Mouse (Mus musculus) forebrain, embryonic 16.5 days (tissue): ENCODE data around the gene Tnfrsf22. TPM values are rescaled to one million over a fixed set of nuclear protein-coding genes. Genes with fewer than 3 reads are reported as not detected.
"Not testable (repeated sequence)": the region's sequence is repeated elsewhere in the genome, so short reads cannot be mapped to it uniquely, and the experiment has no call there.

Source experiments
- ATAC-seq: fragments of 200-750 bp; cut with Nextera tagmentation; 2 replicates; pipeline ENCODE4 v1.8.0; 2017; ENCODE audit warnings: mild to moderate bottlenecking, moderate library complexity
- H3K27ac ChIP-seq: fragments of 300-500 bp; sonication (generic); 2 replicates; pipeline ENCODE4 v1.5.1; 2014; ENCODE audit warnings: low read length, control low read depth
- H3K27me3 ChIP-seq: fragments of 300-500 bp; sonication (generic); replicated peaks from 2 replicates; pipeline ENCODE4 v1.6.1; 2014; ENCODE audit warnings: low read length; ENCODE audit not compliant: control insufficient read depth, insufficient read depth
- H3K36me3 ChIP-seq: fragments of 300-500 bp; sonication (generic); 2 replicates; pipeline ENCODE4 v1.6.1; 2014; ENCODE audit not compliant: control insufficient read depth, insufficient read depth
- H3K4me1 ChIP-seq: fragments of 300-500 bp; sonication (generic); replicated peaks from 2 replicates; pipeline ENCODE4 v1.6.1; 2014; ENCODE audit warnings: low read length; ENCODE audit not compliant: control insufficient read depth, insufficient read depth
- H3K4me2 ChIP-seq: fragments of 300-500 bp; sonication (generic); 2 replicates; pipeline ENCODE4 v1.6.1; 2014; ENCODE audit warnings: mild to moderate bottlenecking, low read length, control low read depth
- H3K4me3 ChIP-seq: fragments of 300-500 bp; sonication (generic); replicated peaks from 2 replicates; pipeline ENCODE4 v1.5.1; 2014; ENCODE audit warnings: mild to moderate bottlenecking, low read length, control low read depth
- H3K9ac ChIP-seq: fragments of 300-500 bp; sonication (generic); replicated peaks from 2 replicates; pipeline ENCODE4 v1.6.1; 2014; ENCODE audit warnings: low read depth, low read length, control low read depth
- H3K9me3 ChIP-seq: fragments of 300-500 bp; sonication (generic); 2 replicates; pipeline ENCODE4 v1.6.1; 2016; ENCODE audit warnings: low read length; ENCODE audit not compliant: control insufficient read depth
- WGBS: fragments of 180-500 bp; shearing (Covaris S2); extraction: QIAGEN DNeasy Blood & Tissue Kit; methylation state at CpG from one replicate; pipeline ENCODE4 v1.1.7; 2014; 5-methylcytosine and 5-hydroxymethylcytosine counted together
- polyA plus RNA-seq: library from polyadenylated mRNA; unstranded; fragments of >200 nt; fragmentation: Nextera tagmentation; extraction: Ambion mirVana; gene quantifications from 2 replicates; pipeline ENCODE4 v1.2.1, GENCODE M21; 2015

Gene Tnfrsf22
- 3.9 and 4.0 TPM in 2 replicates for polyA plus RNA-seq

- no peaks in the 10 kb centered on the region for H3K36me3 ChIP-seq
Measured at GRCm38 (mm10) chr7:143649034-143649768, at the start of gene Tnfrsf22. Gene Tnfrsf22 (minus strand): TSS chr7:143649661.

GRCm38 (mm10) chr7:143696140-143696539, 46.7 kb upstream of the Tnfrsf22 start:
- Histone ChIP-seq H3K4me3 (no peak overlapping the region), H3K27me3 (no peaks in the 10 kb centered on the region), H3K4me1 (no peaks in the 10 kb centered on the region), H3K36me3 (peaks cover 8% of the 10 kb centered on the region), H3K9me3 (no peaks in the 10 kb centered on the region), H3K4me2 (no peak overlapping the region), H3K9ac (no peak overlapping the region), H3K27ac (no peak overlapping the region)
- 65% methylated on average over 2 of the region's 2 CpGs for WGBS
- ATAC-seq: no peak

More at GRCm38 (mm10) chr7:143649034-143649768, at the start of gene Tnfrsf22:
- no peak within 1 kb of the TSS for H3K27ac ChIP-seq
- peak within 1 kb of the TSS; percentile 81 for H3K4me3 ChIP-seq
- 1% methylated on average over 39 of the region's 39 CpGs for WGBS
- ATAC-seq: peak; percentile 100
- H3K27me3 ChIP-seq: no peaks in the 10 kb centered on the region
- peaks cover 2% of the 10 kb centered on the region; the same call in 1 of the 2 replicates for H3K4me1 ChIP-seq
- H3K9ac ChIP-seq: peak within 1 kb of the TSS; percentile 73
- H3K9me3 ChIP-seq: no peaks in the 10 kb centered on the region
- peak within 1 kb of the TSS; percentile 91 for H3K4me2 ChIP-seq

GRCm38 (mm10) chr7:143694550-143694949, 45.1 kb upstream of the Tnfrsf22 start:
- H3K4me1 ChIP-seq: no peaks in the 10 kb centered on the region
- H3K36me3 ChIP-seq: peaks cover 12% of the 10 kb centered on the region
- no peak overlapping the region for H3K4me2 ChIP-seq
- H3K27ac ChIP-seq: no peak overlapping the region
- no peak overlapping the region for H3K4me3 ChIP-seq
- ATAC-seq: no peak
- no peaks in the 10 kb centered on the region for H3K9me3 ChIP-seq
- H3K27me3 ChIP-seq: no peaks in the 10 kb centered on the region
- WGBS: 93% methylated on average over 7 of the region's 7 CpGs
- no peak overlapping the region for H3K9ac ChIP-seq

GRCm38 (mm10) chr7:143692746-143693510, 43.5 kb upstream of the Tnfrsf22 start:
- Histone ChIP-seq H3K36me3 (peaks cover 15% of the 10 kb centered on the region), H3K27me3 (no peaks in the 10 kb centered on the region), H3K9ac (no peak overlapping the region), H3K4me2 (no peak overlapping the region), H3K4me3 (no peak overlapping the region), H3K27ac (no peak overlapping the region), H3K9me3 (no peaks in the 10 kb centered on the region), H3K4me1 (no peaks in the 10 kb centered on the region)
- 87% methylated on average over 12 of the region's 12 CpGs for whole genome bisulfite sequencing
- no peak for ATAC-seq

GRCm38 (mm10) chr7:143691909-143692308, 42.4 kb upstream of the Tnfrsf22 start:
- H3K9ac ChIP-seq: no peak overlapping the region
- no peaks in the 10 kb centered on the region; the same call in 1 of the 2 replicates for H3K27me3 ChIP-seq
- H3K4me1 ChIP-seq: no peaks in the 10 kb centered on the region
- 92% methylated on average over 4 of the region's 4 CpGs for WGBS
- H3K27ac ChIP-seq: no peak overlapping the region
- no peak overlapping the region for H3K4me2 ChIP-seq
- no peaks in the 10 kb centered on the region for H3K9me3 ChIP-seq
- no peak for ATAC-seq
- H3K4me3 ChIP-seq: no peak overlapping the region
- H3K36me3 ChIP-seq: peaks cover 15% of the 10 kb centered on the region

- Histone ChIP-seq H3K4me3 (no peak overlapping the region), H3K9me3 (no peaks in the 10 kb centered on the region), H3K9ac (no peak overlapping the region), H3K36me3 (peaks cover 15% of the 10 kb centered on the region), H3K4me1 (no peaks in the 10 kb centered on the region), H3K4me2 (no peak overlapping the region), H3K27ac (no peak overlapping the region), H3K27me3 (no peaks in the 10 kb centered on the region; the same call in 1 of the 2 replicates)
- no peak for ATAC-seq
- 88% methylated on average over 5 of the region's 5 CpGs for WGBS
Measured at GRCm38 (mm10) chr7:143691181-143691580, 41.7 kb upstream of the Tnfrsf22 start.

- 73% methylated on average over 4 of the region's 4 CpGs for WGBS
- Histone ChIP-seq H3K4me2 (no peak overlapping the region), H3K27ac (no peak overlapping the region)
Measured at GRCm38 (mm10) chr7:143689946-143690345, 40.5 kb upstream of the Tnfrsf22 start.

GRCm38 (mm10) chr7:143689481-143689880, 40.0 kb upstream of the Tnfrsf22 start:
- ATAC-seq: no peak
- peaks cover 3% of the 10 kb centered on the region; the same call in 1 of the 2 replicates for H3K27me3 ChIP-seq
- 77% methylated on average over 7 of the region's 7 CpGs for WGBS

More at GRCm38 (mm10) chr7:143689946-143690345, 40.5 kb upstream of the Tnfrsf22 start:
- H3K4me1 ChIP-seq: peaks cover 7% of the 10 kb centered on the region
- no peak overlapping the region for H3K4me3 ChIP-seq
- H3K27me3 ChIP-seq: peaks cover 3% of the 10 kb centered on the region; the same call in 1 of the 2 replicates
- H3K36me3 ChIP-seq: peaks cover 15% of the 10 kb centered on the region
- H3K9ac ChIP-seq: no peak overlapping the region
- no peak for ATAC-seq
- H3K9me3 ChIP-seq: no peaks in the 10 kb centered on the region

GRCm38 (mm10) chr7:143686676-143687075, 37.2 kb upstream of the Tnfrsf22 start:
- not testable (repeated sequence) for ATAC-seq, H3K4me2 ChIP-seq, H3K27me3 ChIP-seq, H3K4me3 ChIP-seq, H3K9me3 ChIP-seq, H3K9ac ChIP-seq, H3K4me1 ChIP-seq, H3K27ac ChIP-seq
- WGBS: 84% methylated on average over 3 of the region's 3 CpGs
- peaks cover 12% of the 10 kb centered on the region; the same call in 1 of the 2 replicates for H3K36me3 ChIP-seq

More at GRCm38 (mm10) chr7:143689481-143689880, 40.0 kb upstream of the Tnfrsf22 start:
- Histone ChIP-seq H3K27ac (no peak overlapping the region), H3K4me1 (peaks cover 7% of the 10 kb centered on the region), H3K4me3 (no peak overlapping the region), H3K9me3 (no peaks in the 10 kb centered on the region), H3K9ac (no peak overlapping the region), H3K36me3 (peaks cover 15% of the 10 kb centered on the region), H3K4me2 (no peak overlapping the region)
